Mouse (Mus musculus): ENCODE data around the gene Surf6. TPM values are rescaled to one million over a fixed set of nuclear protein-coding genes. Genes with fewer than 3 reads are reported as not detected.

The Surf6 gene
- polyA plus RNA-seq (2014; fragmentation: Illumina TruSeq; extraction: RNeasy Lipid Tissue Mini Kit (QIAGEN cat#74804); ENCODE audit: low replicate concordance): 5.5 TPM

DNA sequence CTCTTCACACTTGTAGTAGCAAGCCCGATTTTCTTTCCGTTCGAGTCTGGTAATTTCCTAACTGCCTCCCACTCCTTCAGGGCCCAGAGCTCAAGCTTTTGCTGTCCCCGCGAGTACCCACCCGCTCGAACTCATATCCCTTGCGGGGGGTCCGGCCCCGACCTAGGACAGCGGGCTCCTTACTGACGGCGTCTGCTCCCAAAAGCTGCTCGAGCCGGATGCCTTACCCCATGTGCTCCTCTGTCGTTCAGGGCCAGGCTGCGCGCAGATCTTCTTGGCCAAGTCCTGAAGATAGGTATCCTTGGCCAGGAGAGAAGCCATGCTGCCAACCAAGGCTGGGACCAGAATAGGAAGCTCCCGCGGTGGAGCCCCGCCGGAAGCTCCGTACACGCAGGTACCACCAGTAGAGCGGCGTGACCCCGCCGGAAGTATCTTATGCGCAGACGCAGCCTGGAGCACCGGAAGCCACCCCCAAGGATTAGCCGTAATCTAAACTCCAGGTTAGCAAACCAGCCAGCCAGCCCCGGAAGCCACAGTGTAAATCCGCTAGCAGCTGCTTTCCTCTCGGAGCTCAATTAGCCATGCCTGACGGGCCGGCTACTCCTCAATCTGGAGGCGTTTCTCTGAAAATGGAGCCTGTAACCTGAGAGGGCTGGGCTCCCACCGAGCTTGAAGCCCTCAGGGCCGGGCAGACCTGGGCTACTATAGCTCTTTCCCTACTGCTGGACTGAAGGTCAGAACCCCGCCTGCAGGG is at the start of gene Surf6:
Gene Surf6 (minus strand): TSS at position 413 of the 754 bp plus-strand sequence.

DNA sequence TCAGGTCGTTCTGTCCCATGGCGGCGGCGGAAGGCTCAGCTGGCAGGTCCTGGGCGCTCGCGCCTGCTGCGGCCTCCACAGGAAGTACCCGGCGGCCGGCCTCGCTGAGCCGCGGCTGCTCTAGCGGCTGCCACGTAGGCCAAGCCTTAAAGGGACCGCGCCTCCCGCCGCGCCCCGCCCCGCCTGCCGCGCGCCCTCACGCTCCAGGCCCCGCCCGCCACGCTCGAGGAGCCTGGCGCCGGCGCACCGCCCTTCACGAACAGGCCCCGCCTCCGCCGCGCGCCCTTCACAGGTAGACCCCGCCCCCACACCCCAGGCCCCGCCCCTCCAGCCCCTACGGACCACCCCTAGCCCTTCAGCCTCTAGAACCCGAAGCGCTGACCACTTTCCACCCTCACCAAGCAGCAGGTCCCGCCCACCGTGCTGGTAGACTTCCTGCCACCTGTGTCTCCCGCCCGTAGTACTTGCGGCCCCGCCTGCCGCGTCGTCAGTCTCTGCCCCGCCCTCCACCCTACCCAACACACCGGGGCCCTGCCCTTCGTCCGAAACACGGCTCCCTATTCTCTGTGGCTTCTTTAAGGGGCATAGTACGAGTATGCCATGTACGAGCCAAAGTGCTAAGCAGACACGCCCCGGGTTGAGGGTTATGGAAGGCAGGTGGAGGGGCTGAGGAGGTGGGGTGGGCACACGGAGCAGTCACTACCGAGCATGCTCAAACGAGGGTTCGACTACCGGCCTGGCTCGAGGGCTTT is 30.8 kb upstream of the Surf6 start, which contains the start of the genes Surf4 and Stkld1:
Gene Surf4 (minus strand): TSS at position 625 of the 752 bp plus-strand sequence.
Gene Stkld1 (plus strand): TSS at position 744 of the 752 bp plus-strand sequence.

DNA sequence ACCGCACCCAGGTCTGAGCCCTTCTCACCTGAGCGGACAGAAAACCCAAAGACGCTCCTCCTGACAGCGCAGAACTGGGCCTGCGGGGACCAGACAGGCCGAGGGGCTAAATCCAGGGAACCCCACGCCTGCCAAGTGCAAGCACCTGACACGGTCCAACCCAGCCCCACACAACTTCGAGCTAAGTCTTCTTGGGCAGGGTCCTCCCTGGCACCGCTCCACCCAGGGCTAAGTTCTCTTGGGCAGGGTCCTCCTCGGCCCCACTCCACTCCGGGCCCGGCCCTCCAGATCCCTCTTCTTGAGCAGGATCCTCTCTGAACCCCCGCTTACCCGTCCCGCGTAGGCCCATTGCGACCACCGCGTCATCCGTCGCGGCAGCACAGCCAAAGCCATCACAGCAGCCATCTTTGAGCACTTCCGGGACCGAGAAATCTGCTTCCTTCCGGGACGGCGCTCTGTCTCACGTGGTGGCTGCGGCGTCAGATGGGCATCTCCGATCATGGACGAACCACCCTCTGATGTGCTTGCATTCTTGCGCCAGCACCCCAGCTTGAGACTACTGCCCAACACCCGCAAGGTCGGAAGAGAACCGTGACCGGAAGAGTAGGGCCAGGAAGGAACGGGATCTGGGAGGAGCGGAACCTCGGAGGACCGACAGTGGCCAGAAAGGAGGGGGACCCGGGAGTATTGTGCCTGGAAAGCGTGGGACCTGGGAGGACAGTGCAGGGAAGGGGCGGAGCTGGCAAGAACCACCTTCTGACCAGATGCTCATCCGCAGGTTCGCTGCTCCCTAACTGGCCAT is 13.4 kb upstream of the Surf6 start, which contains the start of the genes Surf2 and Surf1:
Gene Surf2 (plus strand): TSS at position 441 of the 802 bp plus-strand sequence.
Gene Surf1 (minus strand): TSS at position 604 of the 802 bp plus-strand sequence.

DNA sequence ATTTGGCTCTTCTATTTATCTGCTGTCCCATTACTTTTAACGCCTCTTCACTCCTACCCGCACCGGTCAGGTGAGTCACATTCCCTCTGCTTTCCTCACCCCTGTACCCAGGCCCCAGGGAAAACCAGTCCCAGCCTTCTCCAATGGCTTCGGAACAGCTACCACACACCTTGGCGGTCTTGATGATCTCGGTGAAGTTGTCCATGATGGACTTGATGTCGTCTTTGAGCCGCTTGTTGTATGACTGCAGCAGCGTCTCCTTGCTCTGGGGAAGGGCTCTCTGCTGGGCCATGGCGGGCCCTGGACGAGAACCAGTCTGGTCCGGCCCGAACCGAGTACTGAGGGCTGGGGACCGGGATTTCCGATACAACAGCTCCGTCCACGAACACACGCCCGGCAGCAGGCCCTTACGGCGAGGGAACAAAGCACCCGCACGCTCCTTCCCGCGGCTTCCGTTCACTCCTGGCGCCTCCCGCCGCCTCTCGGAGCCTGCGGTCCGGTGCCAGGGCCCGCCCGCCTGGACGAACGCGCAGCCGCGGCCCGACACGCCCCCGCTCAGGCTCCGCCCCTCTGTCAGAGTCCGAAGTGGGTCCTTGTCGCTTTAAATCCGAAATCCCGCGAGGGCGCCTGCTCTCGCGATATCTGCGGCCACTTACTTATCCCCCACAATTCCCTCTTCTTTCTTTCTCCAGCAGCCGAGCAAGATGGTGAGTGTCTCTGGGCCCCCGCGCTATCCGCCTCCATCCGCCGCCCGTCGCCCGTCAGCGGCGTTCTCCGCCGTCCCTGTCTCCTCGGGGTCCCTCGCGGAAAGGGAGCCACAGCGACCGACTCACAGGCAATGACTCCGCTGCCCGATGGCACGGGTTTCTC is 7.7 kb upstream of the Surf6 start, which contains the start of the genes Med22 and Rpl7a:
Gene Med22 (minus strand): TSS at position 554 of the 870 bp plus-strand sequence.
Gene Rpl7a (plus strand): TSS at position 641 of the 870 bp plus-strand sequence.

DNA sequence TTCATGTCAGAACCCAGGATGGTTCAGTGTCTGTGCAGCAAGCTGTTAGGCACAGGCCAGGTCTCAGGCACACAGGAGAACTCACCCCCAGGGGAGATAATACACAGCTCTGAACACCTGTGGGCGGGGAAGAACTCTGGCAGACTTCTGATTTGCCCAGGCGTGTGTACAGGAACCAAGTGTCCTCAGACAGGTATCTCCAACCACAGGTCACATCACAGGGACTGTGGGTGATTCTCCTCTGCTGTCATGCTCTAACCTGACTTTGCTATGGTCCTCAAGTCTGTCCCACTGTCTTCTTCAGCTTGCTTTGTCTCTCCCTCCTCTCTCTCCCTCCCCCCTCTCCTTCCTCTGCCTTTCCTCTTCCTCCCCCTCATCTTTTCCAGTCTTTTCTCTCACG is 37.8 kb downstream of the Surf6 start, which contains the start of gene Abo:
Gene Abo (minus strand): TSS at position 101 of the 400 bp plus-strand sequence.

Other genes with a start within 250 kb of the Surf6 start
- gene Lcn4, start 231.6 kb downstream of the Surf6 start, polyA plus RNA-seq (2014; fragmentation: Illumina TruSeq; extraction: RNeasy Lipid Tissue Mini Kit (QIAGEN cat#74804); ENCODE audit: low replicate concordance): not detected
- gene Abo, start 37.9 kb downstream of the Surf6 start, polyA plus RNA-seq (2014; fragmentation: Illumina TruSeq; extraction: RNeasy Lipid Tissue Mini Kit (QIAGEN cat#74804); ENCODE audit: low replicate concordance): not detected
- 5.4 TPM for gene Med22, start 7.8 kb upstream of the Surf6 start, polyA plus RNA-seq (2014; fragmentation: Illumina TruSeq; extraction: RNeasy Lipid Tissue Mini Kit (QIAGEN cat#74804); ENCODE audit: low replicate concordance)
- 33.3 TPM for gene Rpl7a, start 7.9 kb upstream of the Surf6 start, polyA plus RNA-seq (2014; fragmentation: Illumina TruSeq; extraction: RNeasy Lipid Tissue Mini Kit (QIAGEN cat#74804); ENCODE audit: low replicate concordance)
- 3.6 TPM for gene Surf2, start 13.5 kb upstream of the Surf6 start, polyA plus RNA-seq (2014; fragmentation: Illumina TruSeq; extraction: RNeasy Lipid Tissue Mini Kit (QIAGEN cat#74804); ENCODE audit: low replicate concordance)
- 21.3 TPM for gene Surf1, start 13.7 kb upstream of the Surf6 start, polyA plus RNA-seq (2014; fragmentation: Illumina TruSeq; extraction: RNeasy Lipid Tissue Mini Kit (QIAGEN cat#74804); ENCODE audit: low replicate concordance)
- gene Surf4, start 31.0 kb upstream of the Surf6 start, polyA plus RNA-seq (2014; fragmentation: Illumina TruSeq; extraction: RNeasy Lipid Tissue Mini Kit (QIAGEN cat#74804); ENCODE audit: low replicate concordance): 186 TPM
- not detected for gene Stkld1, start 31.2 kb upstream of the Surf6 start, polyA plus RNA-seq (2014; fragmentation: Illumina TruSeq; extraction: RNeasy Lipid Tissue Mini Kit (QIAGEN cat#74804); ENCODE audit: low replicate concordance)
- 56.6 TPM for gene Rexo4, start 61.5 kb upstream of the Surf6 start, polyA plus RNA-seq (2014; fragmentation: Illumina TruSeq; extraction: RNeasy Lipid Tissue Mini Kit (QIAGEN cat#74804); ENCODE audit: low replicate concordance)
- gene Adamts13, start 70.5 kb upstream of the Surf6 start, polyA plus RNA-seq (2014; fragmentation: Illumina TruSeq; extraction: RNeasy Lipid Tissue Mini Kit (QIAGEN cat#74804); ENCODE audit: low replicate concordance): not detected
- gene Cacfd1, start 107.0 kb upstream of the Surf6 start, polyA plus RNA-seq (2014; fragmentation: Illumina TruSeq; extraction: RNeasy Lipid Tissue Mini Kit (QIAGEN cat#74804); ENCODE audit: low replicate concordance): 14.2 TPM
- not detected for gene Slc2a6, start 125.1 kb upstream of the Surf6 start, polyA plus RNA-seq (2014; fragmentation: Illumina TruSeq; extraction: RNeasy Lipid Tissue Mini Kit (QIAGEN cat#74804); ENCODE audit: low replicate concordance)
- not detected for gene Mymk, start 169.3 kb upstream of the Surf6 start, polyA plus RNA-seq (2014; fragmentation: Illumina TruSeq; extraction: RNeasy Lipid Tissue Mini Kit (QIAGEN cat#74804); ENCODE audit: low replicate concordance)
- not detected for gene Adamtsl2, start 176.5 kb upstream of the Surf6 start, polyA plus RNA-seq (2014; fragmentation: Illumina TruSeq; extraction: RNeasy Lipid Tissue Mini Kit (QIAGEN cat#74804); ENCODE audit: low replicate concordance)
- not detected for gene Fam163b, start 239.6 kb upstream of the Surf6 start, polyA plus RNA-seq (2014; fragmentation: Illumina TruSeq; extraction: RNeasy Lipid Tissue Mini Kit (QIAGEN cat#74804); ENCODE audit: low replicate concordance)

Measured in small intestine, adult 10 weeks (tissue).